Mouse (Mus musculus): Measurements from ENCODE around the gene Spdl1.
"Not testable (repeated sequence)": the region's sequence is repeated elsewhere in the genome, so short reads cannot be mapped to it uniquely, and the experiment has no call there.

The Spdl1 gene

GRCm38 (mm10) chr11:34805026-34805425, 28.4 kb downstream of the Spdl1 start:
- not testable (repeated sequence) for DNase-seq (ENCODE audit: low read depth, low spot score)

DNA sequence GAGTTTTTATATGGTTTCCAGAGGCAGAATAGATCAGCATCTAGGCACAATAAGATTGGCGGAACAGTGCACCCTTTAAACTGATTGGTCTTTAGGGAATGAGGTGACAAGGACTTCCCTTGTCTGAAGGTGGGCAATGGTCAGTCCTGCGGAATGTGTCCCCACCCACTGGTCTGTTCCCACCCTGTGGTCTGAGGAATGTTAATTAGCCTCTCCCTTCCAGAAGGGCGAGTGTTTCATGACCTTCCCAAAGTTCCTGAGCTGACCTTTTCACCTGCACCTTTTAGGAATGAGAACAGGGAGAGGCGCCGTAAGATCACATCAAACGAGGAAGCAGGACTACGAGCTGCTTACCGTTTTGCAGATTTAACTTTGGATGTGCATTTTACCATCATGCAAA, 35.4 kb downstream of the Spdl1 start:
- DNase-seq (ENCODE audit: low read depth, low spot score): not testable (repeated sequence)

DNA sequence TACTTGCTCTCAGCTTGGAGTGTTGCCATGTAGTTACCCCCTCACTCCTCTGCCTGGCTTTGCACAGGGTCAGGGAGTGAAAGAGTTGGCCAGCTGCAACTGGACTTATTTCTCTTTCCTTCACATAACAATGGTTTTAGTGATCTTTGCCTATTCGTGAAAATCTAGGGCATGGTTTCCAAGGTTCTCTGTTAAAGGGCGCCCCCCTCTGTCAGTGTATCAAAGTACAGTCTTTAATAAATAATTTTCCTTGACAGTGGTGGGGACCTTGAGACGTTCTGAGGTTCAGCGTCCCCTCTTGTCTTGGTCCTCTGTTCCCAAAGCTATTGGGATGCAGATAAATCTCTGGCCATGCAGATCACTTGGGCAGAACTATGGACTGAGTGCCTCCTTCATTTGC, 37.3 kb downstream of the Spdl1 start:
- DNase-seq (ENCODE audit: low read depth, low spot score): no peak

DNA sequence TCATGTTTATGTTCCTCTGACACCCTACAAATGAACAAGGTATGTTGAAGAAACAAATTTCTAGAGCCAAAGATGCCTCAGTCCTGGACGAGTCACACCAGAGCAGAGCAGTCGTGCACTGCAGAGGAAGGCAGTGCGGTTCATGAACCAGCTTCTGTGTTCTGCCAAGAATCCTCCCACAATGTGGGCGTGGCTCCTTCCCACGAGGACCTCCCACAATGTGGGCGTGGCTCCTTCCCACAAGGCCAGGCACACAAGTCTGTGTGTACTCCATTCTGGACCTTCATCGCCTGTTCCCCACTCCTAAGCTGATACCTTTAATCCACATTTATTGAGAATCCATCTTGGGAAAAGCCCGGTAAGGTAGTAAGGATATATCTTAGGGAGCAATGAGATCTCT, 41.6 kb downstream of the Spdl1 start:
- DNase-seq (ENCODE audit: low read depth, low spot score): no peak

- no peak for DNase-seq (ENCODE audit: low read depth, low spot score)
Measured at GRCm38 (mm10) chr11:34784864-34785263, 48.6 kb downstream of the Spdl1 start.

- no peak for DNase-seq (ENCODE audit: low read depth, low spot score)
Measured at GRCm38 (mm10) chr11:34783587-34784043, 49.8 kb downstream of the Spdl1 start, which contains the start of gene Dock2. TSS of gene Dock2 (minus strand) at chr11:34783892.

DNA sequence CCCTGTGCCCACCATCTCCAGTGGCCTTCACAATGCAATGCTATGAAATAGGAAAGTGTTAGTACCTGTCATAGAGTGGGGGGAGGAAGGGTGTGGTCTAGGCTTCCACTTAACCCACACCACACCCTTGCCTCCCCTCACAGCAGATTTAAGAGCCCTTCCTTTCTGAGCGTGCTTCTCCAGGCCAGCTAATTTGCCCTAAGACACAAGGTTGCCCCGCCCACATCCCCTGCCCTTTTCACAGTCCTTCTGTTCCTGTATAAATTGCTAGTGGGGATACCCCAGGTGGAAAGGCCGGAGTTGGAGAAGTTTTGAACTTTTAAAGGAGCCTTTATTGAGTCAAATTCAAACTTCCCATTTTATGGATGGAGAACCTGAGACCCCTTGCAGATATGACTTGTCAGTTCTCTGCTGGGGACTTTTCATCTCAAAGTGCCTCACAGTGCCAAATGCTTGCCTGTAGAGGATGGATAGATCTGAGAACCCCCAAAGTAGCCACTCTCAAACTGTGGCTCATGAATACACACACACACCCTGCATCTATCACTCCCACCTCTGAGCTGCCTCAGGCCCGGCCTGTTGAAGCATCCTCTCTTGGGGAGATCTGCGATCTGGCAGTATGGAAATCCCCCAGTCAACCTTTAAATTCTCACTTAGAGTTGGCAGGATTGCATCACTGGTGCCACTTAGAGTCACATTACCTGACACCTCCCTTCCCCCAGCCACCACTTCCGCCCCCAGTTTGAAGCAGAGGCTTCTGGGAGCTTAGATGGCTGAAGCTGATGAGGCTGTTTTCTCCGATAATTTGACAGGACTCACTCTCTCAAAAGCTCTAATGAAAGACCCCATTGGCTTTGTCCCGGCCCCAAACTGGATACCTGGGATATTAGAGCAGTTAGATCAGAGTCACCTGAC, 50.7 kb downstream of the Spdl1 start:
- no peak for DNase-seq (ENCODE audit: low read depth, low spot score)

GRCm38 (mm10) chr11:34780786-34781185, 52.7 kb downstream of the Spdl1 start:
- DNase-seq (ENCODE audit: low read depth, low spot score): no peak

DNA sequence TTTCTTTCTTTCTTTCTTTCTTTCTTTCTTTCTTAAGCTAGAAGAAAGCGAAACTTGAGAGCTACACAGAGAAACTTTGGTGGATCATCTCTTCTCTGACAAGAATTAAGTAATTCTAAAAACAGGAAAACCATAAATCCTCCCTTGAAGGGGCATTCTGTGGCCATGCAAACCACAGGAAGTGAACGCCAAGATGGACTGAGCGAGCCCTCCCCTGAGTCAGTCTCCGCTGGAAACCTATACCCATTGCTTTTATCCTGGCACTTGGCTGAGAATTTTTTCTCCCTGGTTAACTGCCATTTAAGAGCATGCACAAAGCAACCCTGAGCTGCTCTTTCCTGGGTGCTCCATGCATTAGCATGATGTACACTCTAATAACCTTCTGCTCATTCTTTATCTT, 53.5 kb downstream of the Spdl1 start:
- DNase-seq (ENCODE audit: low read depth, low spot score): no peak

DNA sequence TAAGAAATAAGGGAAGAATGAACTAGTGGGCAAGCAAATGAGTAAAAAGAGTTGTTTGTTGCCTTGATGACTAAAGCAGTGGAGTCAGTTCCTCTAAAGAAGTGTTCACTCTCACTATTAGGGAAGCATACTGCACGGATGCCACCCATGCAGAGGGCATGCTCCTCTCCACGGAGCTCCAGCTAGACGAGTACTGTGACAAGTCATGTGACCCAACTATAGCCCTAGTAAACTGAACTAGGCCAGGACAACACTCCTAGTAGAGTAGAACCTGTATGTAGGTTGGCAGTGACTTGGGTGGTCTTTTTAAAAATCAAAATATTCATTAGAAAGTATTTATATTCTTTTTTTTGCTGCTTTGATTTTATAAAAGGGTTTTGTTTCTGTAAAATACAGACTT, 55.1 kb downstream of the Spdl1 start:
- DNase-seq (ENCODE audit: low read depth, low spot score): no peak

GRCm38 (mm10) chr11:34777529-34777928, 55.9 kb downstream of the Spdl1 start:
- no peak for DNase-seq (ENCODE audit: low read depth, low spot score)

GRCm38 (mm10) chr11:34776054-34776453, 57.4 kb downstream of the Spdl1 start:
- DNase-seq (ENCODE audit: low read depth, low spot score): no peak

GRCm38 (mm10) chr11:34774636-34775035, 58.8 kb downstream of the Spdl1 start:
- DNase-seq (ENCODE audit: low read depth, low spot score): no peak

GRCm38 (mm10) chr11:34773304-34773895, 60.0 kb downstream of the Spdl1 start:
- no peak for DNase-seq (ENCODE audit: low read depth, low spot score)

- no peak for DNase-seq (ENCODE audit: low read depth, low spot score)
Measured at GRCm38 (mm10) chr11:34771221-34771986, 62.0 kb downstream of the Spdl1 start.

DNA sequence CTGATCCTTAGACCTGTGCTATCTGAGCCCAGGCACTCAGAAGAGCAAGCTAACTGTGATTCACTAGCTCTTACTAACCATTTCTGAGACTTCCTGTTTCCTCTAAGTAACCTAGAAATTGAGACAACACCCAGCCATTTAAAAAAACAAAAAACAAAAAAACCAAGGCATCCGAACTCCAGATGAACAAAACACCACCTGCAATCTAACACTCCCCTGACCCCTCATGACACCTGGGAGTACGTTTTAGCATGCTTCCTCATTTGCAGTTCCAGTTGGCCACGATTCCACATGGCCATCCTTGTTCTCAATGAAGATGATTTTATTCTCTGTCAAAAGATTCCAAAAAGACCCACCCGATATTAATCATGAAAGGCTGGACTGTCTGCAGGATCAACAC, 62.8 kb downstream of the Spdl1 start:
- DNase-seq (ENCODE audit: low read depth, low spot score): no peak

GRCm38 (mm10) chr11:34769946-34770345, 63.5 kb downstream of the Spdl1 start:
- no peak for DNase-seq (ENCODE audit: low read depth, low spot score)

GRCm38 (mm10) chr11:34769396-34769795, 64.0 kb downstream of the Spdl1 start:
- DNase-seq (ENCODE audit: low read depth, low spot score): no peak

DNA sequence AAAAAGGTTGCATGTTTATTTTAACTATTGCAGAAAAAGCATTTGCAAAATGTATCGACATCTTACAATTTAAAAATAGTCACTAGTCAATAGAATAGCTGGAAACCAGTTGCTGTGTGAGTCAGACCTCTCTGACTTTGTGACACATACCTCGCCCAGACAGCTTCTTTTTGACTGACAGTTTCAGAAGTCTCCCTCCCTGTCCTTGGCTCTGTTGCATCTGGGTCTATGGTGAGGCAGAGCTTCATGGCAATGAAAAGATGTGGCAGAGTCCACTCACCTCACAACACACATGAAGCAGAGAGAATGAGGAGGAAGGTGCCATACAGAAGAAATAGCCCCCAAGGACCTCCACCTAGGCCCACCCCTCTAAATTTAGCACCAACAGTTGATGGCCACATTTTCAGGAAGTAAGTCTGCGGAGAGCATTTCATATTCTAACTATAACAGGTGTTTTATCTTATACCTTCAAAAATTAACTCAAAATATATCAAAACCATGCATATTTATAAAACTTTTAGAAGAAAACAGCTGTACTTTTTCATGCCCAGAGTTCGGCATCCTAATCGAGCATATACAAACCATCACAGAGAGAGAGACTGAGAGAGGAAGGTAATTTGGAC, 69.6 kb downstream of the Spdl1 start:
- DNase-seq (ENCODE audit: low read depth, low spot score): no peak

DNA sequence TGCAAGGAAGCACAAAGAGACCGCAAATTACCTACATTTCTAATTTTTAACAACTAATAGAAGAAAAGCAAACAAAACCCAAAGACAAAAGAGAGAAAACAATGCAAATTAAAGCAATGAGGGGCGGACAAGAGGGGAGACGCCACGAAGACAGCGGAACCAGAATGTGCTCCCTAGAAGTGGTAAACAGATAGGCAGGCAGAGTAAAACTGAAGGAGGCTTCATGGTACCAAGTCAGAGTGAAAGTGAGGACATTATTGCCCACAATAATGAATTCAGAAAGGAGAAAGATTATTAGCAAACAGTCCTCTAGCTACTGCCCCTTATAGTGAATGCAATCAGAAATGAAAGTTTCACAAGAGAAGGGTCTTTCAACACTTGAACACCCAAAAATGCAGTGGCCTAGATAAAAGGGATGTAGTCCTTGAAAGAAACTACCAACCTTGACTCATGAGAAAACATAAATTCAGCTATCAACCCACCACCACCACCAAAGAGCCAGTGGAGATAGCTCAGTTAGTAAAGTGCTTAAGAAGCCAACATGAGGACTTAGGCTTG, 70.8 kb downstream of the Spdl1 start:
- DNase-seq (ENCODE audit: low read depth, low spot score): no peak

DNA sequence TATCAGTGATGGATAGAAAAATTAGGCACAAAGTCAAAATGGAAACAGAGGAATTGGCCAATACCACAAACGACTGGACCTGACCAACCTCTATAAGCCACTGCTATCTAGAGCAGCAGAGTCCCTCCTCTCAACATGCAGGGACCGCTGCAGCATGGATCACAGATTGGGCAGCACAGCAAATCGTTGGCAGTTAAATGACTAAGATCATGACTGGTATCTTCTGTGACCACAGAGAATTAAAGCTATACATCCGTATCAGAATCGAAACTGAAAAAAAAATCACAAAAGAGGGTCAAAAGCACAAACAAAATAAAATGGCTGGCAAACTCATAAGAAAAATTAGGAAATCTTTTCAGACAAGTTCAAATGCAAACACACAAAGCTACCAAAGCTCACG, 71.3 kb downstream of the Spdl1 start:
- DNase-seq (ENCODE audit: low read depth, low spot score): no peak
